Mouse (Mus musculus): ENCODE measurements around the gene Gm29049. TPM values are rescaled to one million over a fixed set of nuclear protein-coding genes. Genes with fewer than 3 reads are reported as not detected.
"Not testable (repeated sequence)": the region's sequence is repeated elsewhere in the genome, so short reads cannot be mapped to it uniquely, and the experiment has no call there.

The Gm29049 gene
- total RNA-seq (2014; rRNA removed): not detected in 2 replicates
- polyA plus RNA-seq (2015; fragmentation: Nextera tagmentation; extraction: Ambion mirVana): not detected in 2 replicates

GRCm38 (mm10) chrY:7997068-7997467, at the start of gene Gm29049:
Gm29049 (minus strand) TSS chrY:7997168.
- not testable (repeated sequence) for H3K4me3 ChIP-seq (ENCODE audit: low read depth, low read length); H3K36me3 ChIP-seq (ENCODE audit: insufficient read depth); H3K4me2 ChIP-seq (ENCODE audit: low read depth); H3K4me1 ChIP-seq (ENCODE audit: insufficient read depth); DNase-seq; H3K9ac ChIP-seq; H3K27me3 ChIP-seq (ENCODE audit: insufficient read depth, low read length); H3K9me3 ChIP-seq (ENCODE audit: low read length); H3K27ac ChIP-seq (ENCODE audit: low read depth, low read length); ATAC-seq
- WGBS: 38% methylated on average over 2 of the region's 3 CpGs

Other genes starting within 250 kb of the Gm29049 start
- gene Gm20825, start 74.3 kb upstream of the Gm29049 start, total RNA-seq (2014; rRNA removed): not detected in 2 replicates
- gene Gm20825, start 74.3 kb upstream of the Gm29049 start, polyA plus RNA-seq (2015; fragmentation: Nextera tagmentation; extraction: Ambion mirVana): not detected in 2 replicates